23 mouse cellular contexts compared by ENCODE assay signal in genomic region chr14:15801477-15802099, GRCm38 (mm10).
DNase-seq lines count a peak whose midpoint lies in the region; ATAC-seq and TF ChIP-seq lines count a peak whose summit lies in the region.
"Had no signal": no experiment of that assay in that cellular context is flagged by ENCODE, and none has a peak within 500 bp of the region (broad histone marks: within the 10 kb centered on the region; RNA-seq: fewer than 3 reads in every experiment).

No protein-coding gene starts in this region.

- H3K27ac ChIP-seq in heart, adult 2 months, result peak overlapping the region; percentile 12; the same call in 1 of the 2 replicates
- no peak overlapping the region for H3K27ac ChIP-seq in CH12.LX (ENCODE audit: insufficient read depth, low read depth)
- no peak overlapping the region for H3K27ac ChIP-seq in stomach, embryonic 14.5 days (ENCODE audit: low read length)
- no peak overlapping the region for H3K27ac ChIP-seq in kidney, adult 2 months (ENCODE audit: insufficient read depth, low read depth, low read length)
- H3K27ac ChIP-seq: heart, embryonic 10.5 days; limb, embryonic 12.5 days had no signal

- H3K9me3 ChIP-seq in CH12.LX (replicated peaks; ENCODE audit: low read length), result no peaks in the 10 kb centered on the region
- no peaks in the 10 kb centered on the region for H3K9me3 ChIP-seq in stomach, embryonic 14.5 days (ENCODE audit: control insufficient read depth, low read depth, low read length)
- H3K9me3 ChIP-seq: G1E; heart, embryonic 10.5 days; limb, embryonic 12.5 days had no signal

- no peak for TF ChIP-seq RAD21 in CH12.LX (IDR thresholded peaks at IDR 0.05; ENCODE audit: low read depth, low read length)

- in situ Hi-C loops in CH12.LX (cut with MboI; ENCODE audit: low pct_ligation_motif_present, low pct_unique_long_range_greater_than_20kb, low sequenced_read_pairs), result no loop called here

- TF ChIP-seq CTCF in heart, adult 2 months (IDR thresholded peaks at IDR 0.05), result no peak
- no peak for TF ChIP-seq CTCF in CH12.LX (conservative IDR thresholded peaks at IDR 0.05 in 1 of 2, IDR thresholded peaks at IDR 0.05 in 1 of 2; ENCODE audit: low read depth in 2 of 2, low read length in 2 of 2)
- no peak for TF ChIP-seq CTCF in brain, embryonic 14.5 days (IDR thresholded peaks at IDR 0.05; ENCODE audit: borderline replicate concordance, extremely low read depth, insufficient read depth, insufficient read length)
- no peak for TF ChIP-seq CTCF in kidney, adult 2 months (conservative IDR thresholded peaks at IDR 0.05; ENCODE audit: insufficient read depth, insufficient read length, low read depth, low read length)

- no peaks in the 10 kb centered on the region for H3K36me3 ChIP-seq in heart, adult 2 months (ENCODE audit: control insufficient read depth, insufficient read depth, low read length)
- no peaks in the 10 kb centered on the region for H3K36me3 ChIP-seq in CH12.LX (replicated peaks in 1 of 2; ENCODE audit: control insufficient read depth in 1 of 2, insufficient read depth in 1 of 2, low read length in 1 of 2)
- H3K36me3 ChIP-seq in stomach, embryonic 14.5 days (ENCODE audit: control insufficient read depth, insufficient read depth, low read length), result no peaks in the 10 kb centered on the region
- H3K36me3 ChIP-seq in kidney, adult 2 months (ENCODE audit: control insufficient read depth, insufficient read depth, low read length), result no peaks in the 10 kb centered on the region
- H3K36me3 ChIP-seq: G1E; heart, embryonic 10.5 days; limb, embryonic 12.5 days had no signal

- H3K9ac ChIP-seq in heart, adult 2 months (ENCODE audit: low read depth, low read length), result no peak overlapping the region
- H3K9ac ChIP-seq in CH12.LX (ENCODE audit: insufficient read depth, low read depth), result no peak overlapping the region
- H3K9ac ChIP-seq in stomach, embryonic 14.5 days (replicated peaks; ENCODE audit: low read depth, low read length), result no peak overlapping the region
- H3K9ac ChIP-seq: limb, embryonic 12.5 days; liver, postnatal 0 days had no signal

- no peak overlapping the region for H3K4me2 ChIP-seq in CH12.LX (ENCODE audit: insufficient read depth, low read depth, poor library complexity, severe bottlenecking)
- H3K4me2 ChIP-seq in stomach, embryonic 14.5 days (replicated peaks; ENCODE audit: low read depth, low read length), result no peak overlapping the region
- H3K4me2 ChIP-seq: limb, embryonic 12.5 days; liver, embryonic 11.5 days; midbrain, embryonic 11.5 days had no signal

- DNase-seq in heart, adult 2 months, result no peak
- DNase-seq in heart, postnatal 25 days (ENCODE audit: low spot score), result no peak
- no peak for DNase-seq in CH12.LX (ENCODE audit: extremely low read depth)
- DNase-seq in brain, embryonic 14.5 days (ENCODE audit: low read depth), result peak; percentile 3
- no peak for DNase-seq in kidney, adult 8-10 months
- no peak for DNase-seq in kidney, adult 2 months
- DNase-seq in urinary bladder, adult 18-20 months (ENCODE audit: low spot score in 2 of 2), result no peak
- DNase-seq: adrenal gland, postnatal 10 days; cerebellum, adult 8-10 months; kidney, adult 9 months; kidney, postnatal 14 days; liver, postnatal 0 days; right cerebral cortex, postnatal 14 days; thymus, postnatal 36 days had no signal

- H3K4me1 ChIP-seq in heart, adult 2 months (ENCODE audit: control insufficient read depth, insufficient read depth, low read length), result no peaks in the 10 kb centered on the region
- H3K4me1 ChIP-seq in CH12.LX (ENCODE audit: control insufficient read depth in 1 of 2, insufficient read depth in 2 of 2), result no peaks in the 10 kb centered on the region
- H3K4me1 ChIP-seq in stomach, embryonic 14.5 days (ENCODE audit: control insufficient read depth, insufficient read depth, low read length), result no peaks in the 10 kb centered on the region
- no peaks in the 10 kb centered on the region for H3K4me1 ChIP-seq in kidney, adult 2 months (ENCODE audit: control insufficient read depth, insufficient read depth, low read length)
- H3K4me1 ChIP-seq: heart, embryonic 10.5 days; limb, embryonic 12.5 days had no signal

- dilution Hi-C loops in CH12.LX (cut with MboI; ENCODE audit: extremely low pct_ligation_motif_present, extremely low pct_unique_long_range_greater_than_20kb, low sequenced_read_pairs), result no loop called here

- ATAC-seq in stomach, embryonic 14.5 days (ENCODE audit: insufficient number of reproducible peaks, insufficient read depth, low FRiP score, low read depth), result peak; percentile 65
- ATAC-seq: forebrain, embryonic 14.5 days; hindbrain, embryonic 16.5 days; liver, postnatal 0 days; Patski had no signal

- TF ChIP-seq EP300 in heart, adult 2 months (IDR thresholded peaks at IDR 0.05; ENCODE audit: insufficient read depth, low read depth, low read length), result no peak
- no peak for TF ChIP-seq EP300 in CH12.LX (IDR thresholded peaks at IDR 0.05; ENCODE audit: low read length)

- H3K27me3 ChIP-seq in heart, adult 2 months (ENCODE audit: control insufficient read depth, insufficient read depth, low read length), result no peaks in the 10 kb centered on the region
- H3K27me3 ChIP-seq in CH12.LX (replicated peaks), result no peaks in the 10 kb centered on the region
- H3K27me3 ChIP-seq in stomach, embryonic 14.5 days (ENCODE audit: control insufficient read depth, insufficient read depth, low read length), result no peaks in the 10 kb centered on the region
- H3K27me3 ChIP-seq in kidney, adult 2 months (replicated peaks; ENCODE audit: control insufficient read depth, insufficient read depth, low read length), result no peaks in the 10 kb centered on the region
- H3K27me3 ChIP-seq: limb, embryonic 12.5 days; Patski had no signal

- 73% methylated on average over 5 of the region's 5 CpGs for WGBS in heart, adult 2 months
- 70% methylated on average over 5 of the region's 5 CpGs for WGBS in stomach, embryonic 14.5 days
- 85% methylated on average over 5 of the region's 5 CpGs for WGBS in kidney, adult 2 months

- TF ChIP-seq POLR2A in heart, adult 2 months (IDR thresholded peaks at IDR 0.05; ENCODE audit: insufficient read depth, low read depth, low read length), result no peak
- no peak for TF ChIP-seq POLR2A in CH12.LX (IDR thresholded peaks at IDR 0.05; ENCODE audit: low read depth, low read length)
- TF ChIP-seq POLR2A in brain, embryonic 14.5 days (IDR thresholded peaks at IDR 0.05; ENCODE audit: borderline replicate concordance, extremely low read depth, insufficient read depth, insufficient read length, poor library complexity, severe bottlenecking), result no peak
- no peak for TF ChIP-seq POLR2A in kidney, adult 2 months (IDR thresholded peaks at IDR 0.05; ENCODE audit: low read depth, low read length)

- no peak overlapping the region for H3K4me3 ChIP-seq in heart, adult 2 months
- H3K4me3 ChIP-seq in CH12.LX (replicated peaks in 1 of 3; ENCODE audit: low read depth in 2 of 3, low read length in 2 of 3, poor library complexity in 1 of 3), result no peak overlapping the region
- H3K4me3 ChIP-seq in stomach, embryonic 14.5 days (ENCODE audit: low read depth, low read length), result no peak overlapping the region
- H3K4me3 ChIP-seq in kidney, adult 2 months (ENCODE audit: insufficient read depth, low read depth, low read length), result no peak overlapping the region
- H3K4me3 ChIP-seq: heart, embryonic 10.5 days; limb, embryonic 12.5 days had no signal

- intact Hi-C loops in heart, adult 2 months (cut with DNase I), result loop anchor here (5.0 kb wide), 1 partner anchor 81 kb away; no protein-coding TSS in a partner anchor
- intact Hi-C loops in heart, postnatal 25 days (cut with DNase I), result no loop called here

- H3K79me2 ChIP-seq in heart, adult 2 months (replicated peaks; ENCODE audit: control insufficient read depth, insufficient read depth, low read length), result no peaks in the 10 kb centered on the region
- no peaks in the 10 kb centered on the region for H3K79me2 ChIP-seq in CH12.LX (replicated peaks; ENCODE audit: control insufficient read depth, extremely low read depth, insufficient read depth, poor library complexity, severe bottlenecking)

TF ChIP-seq in CH12.LX, 34 proteins besides CTCF, POLR2A, EP300 and RAD21:
- TF ChIP-seq ZNF384 (IDR thresholded peaks at IDR 0.05; ENCODE audit: low read depth, low read length), result peak; percentile 44; the same call in 1 of the 2 replicates
- TF ChIP-seq ZKSCAN1 (IDR thresholded peaks at IDR 0.05; ENCODE audit: borderline replicate concordance, low read depth, low read length), result no peak
- TF ChIP-seq PAX5 (IDR thresholded peaks at IDR 0.05; ENCODE audit: low read length), result no peak
